Mouse (Mus musculus): ENCODE measurements around the gene Pogz.

DNA sequence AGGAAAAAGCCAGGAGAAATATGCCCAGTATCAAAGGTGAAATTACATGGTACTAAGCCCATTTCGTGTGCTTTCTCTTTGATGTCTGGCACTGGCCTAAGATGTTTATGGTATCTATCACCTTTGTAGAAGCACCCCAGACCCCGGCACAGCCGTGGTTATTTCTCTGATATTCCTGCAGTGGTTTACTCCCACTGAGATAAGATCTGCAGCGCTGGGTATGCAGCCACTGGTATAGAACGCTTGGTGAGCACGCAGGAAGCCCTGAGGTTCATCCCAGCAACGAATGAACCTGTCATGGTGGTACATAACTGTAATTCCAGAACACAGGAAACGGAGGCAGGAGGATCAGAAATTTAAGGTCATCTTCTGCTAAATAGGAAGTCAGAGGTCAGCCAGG lies 87.3 kb downstream of the Pogz start:
- TF ChIP-seq CTCF (IDR thresholded peaks at IDR 0.05; ENCODE audit: extremely low read depth, insufficient read length, insufficient replicate concordance, low read depth, low read length) (no peak), POLR2A (IDR thresholded peaks at IDR 0.05; ENCODE audit: low read depth, low read length) (no peak)
